Mouse (Mus musculus) megakaryocyte, adult 5-6 weeks (primary cell): Measurements from ENCODE around the gene Gcm1. TPM values are rescaled to one million over a fixed set of nuclear protein-coding genes. Genes with fewer than 3 reads are reported as not detected.
A peak's percentile ranks its signal among the peaks of the same experiment; 100 is the strongest.
"Not testable (repeated sequence)": the region's sequence is repeated elsewhere in the genome, so short reads cannot be mapped to it uniquely, and the experiment has no call there.

Source experiments
- ATAC-seq: 2 replicates; pipeline ENCODE4 v1.8.0; 2016; ENCODE audit warnings: mild to moderate bottlenecking, inconsistent platforms; ENCODE audit not compliant: poor library complexity, severe bottlenecking
- total RNA-seq, 2 experiments: library from RNA; stranded (forward) in 1 of 2; stranded (reverse) in 1 of 2; fragments of 153-499, 151-499 nt in 1 of 2; fragments of 221-1000, 200-1000 nt in 1 of 2; gene quantifications; 2 replicates each; pipeline versions ENCODE4 v1.2.3 to v1.2.4; 2015 to 2017

Gene Gcm1
- total RNA-seq, 2 experiments from 2014 or later = not detected

DNA sequence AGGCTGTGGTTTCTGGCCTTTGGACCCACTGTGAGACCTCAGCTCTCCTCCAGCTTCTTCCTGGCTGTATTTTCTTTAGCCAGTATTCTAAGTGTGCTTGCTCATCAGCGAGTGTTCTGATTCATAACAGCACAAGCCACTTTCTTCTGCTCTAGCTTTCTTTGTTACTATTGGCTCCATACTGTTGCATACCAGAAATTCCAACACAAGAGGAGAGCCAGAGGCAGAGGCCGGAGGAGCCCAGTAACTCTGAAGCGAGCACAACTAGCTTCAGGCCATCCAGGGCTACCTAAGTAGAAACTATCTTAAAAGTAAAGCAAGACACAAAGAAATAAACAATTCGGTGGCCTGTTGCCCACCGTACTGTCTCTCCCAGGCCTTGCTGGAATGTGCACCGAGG lies 6.6 kb upstream of the Gcm1 start:
- no peak for ATAC-seq

DNA sequence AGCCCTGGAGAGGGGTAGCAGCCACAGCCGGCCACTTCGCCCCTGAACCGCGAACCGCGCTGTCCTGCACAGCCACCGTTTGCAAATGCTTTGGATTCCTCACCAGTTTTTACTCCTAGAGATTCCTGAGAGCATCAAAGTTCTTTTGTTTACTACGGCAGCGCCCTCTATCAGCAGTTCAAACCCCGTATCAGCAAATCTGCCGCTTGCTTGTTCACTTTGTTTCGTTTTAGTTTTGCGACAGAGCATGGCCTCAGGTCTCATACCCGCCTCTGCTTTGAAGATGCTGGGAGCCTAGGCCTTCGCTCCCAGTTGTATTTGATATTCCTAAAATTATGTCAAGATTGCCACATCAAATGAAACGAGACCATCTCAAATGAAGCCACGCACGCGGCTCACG lies 5.0 kb upstream of the Gcm1 start:
- ATAC-seq = no peak

DNA sequence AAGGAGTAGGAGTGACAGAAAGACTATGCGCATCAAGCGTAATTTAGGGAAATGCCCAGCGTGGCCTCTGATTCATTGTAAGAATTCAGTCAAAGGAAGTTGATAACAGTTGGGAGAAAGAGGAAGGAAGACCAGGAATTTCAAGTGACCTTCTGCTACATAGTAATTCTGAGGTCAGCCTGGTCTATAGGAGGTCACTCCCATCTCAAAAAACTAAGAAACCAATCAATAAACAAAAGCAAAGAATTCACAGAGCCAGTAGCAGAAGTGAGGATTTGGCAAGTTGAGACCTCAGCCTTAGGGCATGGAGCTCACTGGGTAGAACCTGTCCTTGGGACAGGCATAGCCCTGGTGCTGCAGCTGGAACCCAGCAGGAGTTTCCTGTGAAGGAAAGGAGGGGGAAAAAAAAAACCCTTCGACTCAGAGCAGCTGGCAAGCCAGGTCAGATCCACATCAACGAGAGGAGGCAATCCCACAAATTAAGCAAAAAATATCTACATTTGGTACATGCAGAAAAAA lies 1.2 kb upstream of the Gcm1 start:
- ATAC-seq = no peak

DNA sequence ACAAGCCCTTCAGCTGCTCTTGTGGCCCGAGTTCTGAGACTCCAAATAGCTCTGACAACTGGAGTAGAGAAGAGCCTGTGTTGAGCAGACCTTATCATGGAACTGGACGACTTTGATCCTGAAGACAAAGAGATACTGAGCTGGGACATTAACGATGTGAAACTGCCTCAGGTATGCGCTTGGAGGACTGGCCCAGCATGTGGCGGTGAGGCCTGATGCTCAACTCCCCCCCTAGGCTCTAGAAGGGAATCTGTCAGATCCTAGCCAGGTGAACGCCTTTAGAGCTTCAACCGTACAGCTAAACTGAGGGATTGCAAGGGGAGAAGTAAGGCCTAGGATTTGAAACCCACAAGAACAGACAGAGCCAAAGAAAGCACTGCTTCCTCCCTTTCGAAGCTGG lies 2.1 kb downstream of the Gcm1 start:
- no peak for ATAC-seq

DNA sequence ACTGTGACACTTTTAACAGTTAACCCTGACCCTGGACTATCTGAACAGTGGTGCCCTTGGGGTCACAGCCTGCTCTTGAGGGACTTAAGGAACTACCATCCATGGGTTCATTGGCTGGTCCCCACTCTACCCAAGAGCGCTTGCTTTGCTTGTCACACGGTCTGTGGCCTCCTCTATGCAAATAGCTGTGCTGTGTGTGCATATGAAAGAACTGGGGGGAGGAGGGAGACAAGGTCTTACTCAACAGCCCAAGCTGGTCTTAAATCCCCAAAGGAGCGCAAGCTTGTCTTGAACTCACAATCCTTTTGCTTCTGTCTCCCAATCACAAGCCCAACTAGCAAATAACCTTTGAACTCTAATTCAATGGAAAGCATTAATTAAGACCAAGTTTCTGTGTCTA lies 2.6 kb downstream of the Gcm1 start:
- ATAC-seq = no peak

DNA sequence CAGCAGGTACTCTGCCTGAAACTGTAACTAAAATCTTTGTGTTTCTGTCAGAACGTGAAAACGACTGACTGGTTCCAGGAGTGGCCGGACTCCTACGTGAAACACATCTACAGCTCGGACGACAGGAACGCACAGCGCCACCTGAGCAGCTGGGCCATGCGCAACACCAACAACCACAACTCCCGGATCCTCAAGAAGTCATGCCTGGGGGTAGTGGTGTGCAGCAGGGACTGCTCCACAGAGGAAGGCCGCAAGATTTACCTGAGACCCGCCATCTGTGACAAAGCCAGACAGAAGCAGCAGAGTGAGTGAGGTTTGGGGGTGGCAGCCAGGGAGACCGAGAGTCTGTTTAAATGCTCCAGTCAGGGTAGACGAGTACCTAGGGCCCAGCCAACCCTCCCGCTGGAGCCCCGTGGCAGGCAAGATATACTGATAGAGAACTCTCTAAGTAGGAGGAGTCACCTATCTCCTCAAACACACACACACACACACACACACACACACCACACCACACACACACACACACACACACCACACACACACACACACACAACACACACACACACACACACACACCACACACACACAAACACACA lies 7.9 kb downstream of the Gcm1 start:
- no peak for ATAC-seq

DNA sequence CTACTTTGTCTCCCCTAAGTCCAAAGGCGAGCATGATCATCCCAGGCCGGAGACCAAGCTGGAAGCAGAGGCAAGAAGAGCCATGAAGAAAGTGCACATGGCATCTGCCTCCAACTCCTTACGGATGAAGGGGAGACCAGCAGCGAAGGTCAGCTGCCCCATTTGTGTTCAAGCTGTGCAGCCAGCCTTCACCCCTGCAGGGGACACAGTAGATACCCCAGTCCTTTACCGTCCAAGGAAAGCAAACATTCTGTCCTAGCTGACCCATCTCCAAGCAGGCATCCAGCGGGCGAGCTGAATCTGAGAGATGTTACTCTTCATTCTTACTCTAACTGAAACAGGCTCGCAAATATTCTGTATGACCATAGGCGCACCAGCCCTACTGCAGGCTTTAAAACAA lies 10.7 kb downstream of the Gcm1 start:
- ATAC-seq = no peak

DNA sequence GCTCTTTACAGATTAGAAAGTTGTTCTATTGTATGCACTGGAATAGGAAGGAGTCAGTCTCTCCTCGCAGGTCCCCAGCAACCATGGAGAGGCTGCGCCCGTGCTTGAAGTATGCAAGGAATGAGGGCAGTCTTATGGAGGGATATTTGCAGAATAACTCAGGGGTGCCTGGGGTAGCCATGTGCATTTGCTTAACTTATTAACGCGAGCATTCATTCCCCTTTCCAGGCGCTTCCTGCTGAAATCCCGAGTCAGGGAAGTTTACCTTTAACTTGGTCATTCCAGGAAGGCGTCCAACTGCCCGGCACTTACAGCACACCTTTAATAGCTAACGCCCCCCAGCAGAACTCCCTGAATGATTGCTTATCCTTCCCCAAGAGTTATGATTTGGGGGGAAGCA lies 12.4 kb downstream of the Gcm1 start:
- ATAC-seq = no peak

DNA sequence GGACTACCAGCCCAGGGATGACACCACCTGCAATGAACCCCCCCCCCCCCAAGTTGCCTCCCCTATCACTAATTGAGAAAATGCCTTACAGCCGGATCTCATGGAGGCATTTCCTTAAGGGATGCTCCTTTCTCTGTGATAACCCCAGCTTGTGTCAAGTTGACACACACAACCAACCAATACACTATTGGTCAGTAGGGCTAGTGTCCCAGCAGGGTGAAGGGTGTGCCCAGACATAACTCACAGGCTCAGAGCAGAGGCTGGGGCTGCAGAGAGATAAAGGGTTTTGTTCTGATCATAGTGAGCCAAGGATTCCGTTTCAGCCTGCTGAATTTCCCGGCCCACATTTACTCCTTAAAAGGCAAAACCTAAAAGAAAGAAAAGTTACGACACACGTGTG lies 18.8 kb downstream of the Gcm1 start:
- ATAC-seq = no peak

DNA sequence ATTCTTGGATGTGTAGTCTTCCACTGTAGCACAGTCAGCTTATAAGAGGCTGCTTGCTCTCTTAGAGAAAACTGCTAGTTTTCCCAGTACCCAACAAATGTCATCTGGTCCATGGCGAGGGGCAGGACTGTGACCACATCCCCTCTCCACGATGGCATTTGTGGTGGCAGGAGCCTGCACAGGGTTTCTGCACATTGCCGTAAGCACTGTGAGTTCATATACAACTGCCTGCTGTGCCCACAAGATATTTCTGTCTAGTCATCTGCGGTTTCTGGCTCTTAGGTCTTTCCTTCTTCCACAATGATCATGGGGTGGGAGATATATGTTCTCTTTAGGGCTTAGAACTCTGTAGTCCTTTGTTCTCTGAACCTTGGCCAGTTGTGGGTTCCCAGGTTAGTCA lies 19.9 kb downstream of the Gcm1 start:
- peak; percentile 55 for ATAC-seq

DNA sequence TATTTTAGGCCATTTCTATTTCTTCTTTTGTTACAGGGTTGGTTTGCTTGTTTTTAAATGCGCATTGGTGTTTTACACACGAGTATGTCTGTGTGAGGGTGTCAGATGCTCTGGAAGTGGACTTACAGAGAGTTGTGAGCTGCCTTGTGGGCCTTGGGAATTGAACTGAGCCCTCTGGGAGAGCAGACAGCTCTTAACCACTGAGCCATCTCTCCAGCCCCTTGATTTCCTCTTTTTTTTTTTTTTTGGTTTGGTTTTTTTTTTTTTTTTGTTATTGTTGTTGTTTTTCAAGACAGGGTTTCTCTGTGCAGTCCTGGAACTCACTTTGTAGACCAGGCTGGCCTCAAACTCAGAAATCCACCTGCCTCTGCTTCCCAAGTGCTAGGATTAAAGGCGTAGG lies 21.6 kb downstream of the Gcm1 start:
- not testable (repeated sequence) for ATAC-seq

DNA sequence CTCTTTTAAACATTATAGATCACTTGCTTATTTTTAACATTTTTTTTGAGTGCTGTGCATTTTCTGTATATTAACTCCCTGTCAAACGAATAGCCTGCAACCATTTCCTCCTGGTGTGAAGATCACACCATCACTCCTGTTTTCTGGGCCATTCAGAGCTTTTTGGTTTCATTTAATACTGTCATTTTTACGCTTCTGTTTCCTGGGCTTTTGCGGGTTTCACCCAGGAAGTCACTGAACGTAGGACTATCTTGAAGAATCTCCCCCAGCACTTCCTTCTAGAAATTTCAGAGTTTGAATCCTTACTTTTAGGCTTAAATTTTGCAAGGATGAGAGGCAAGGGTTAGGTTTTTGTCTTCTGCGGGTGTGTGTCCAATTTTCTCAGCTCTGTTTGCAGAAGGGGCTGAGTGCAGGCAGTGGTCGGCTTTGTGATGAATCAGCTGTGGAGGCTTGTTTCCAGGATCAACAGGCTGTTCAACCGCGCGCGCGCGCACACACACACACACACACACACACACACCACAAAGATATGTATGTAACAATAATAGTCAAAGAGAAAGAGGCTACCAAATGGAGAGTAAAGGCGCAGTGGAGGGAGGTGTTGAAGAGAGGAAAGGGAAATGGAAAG lies 22.1 kb downstream of the Gcm1 start:
- ATAC-seq = peak; percentile 45; the same call in 1 of the 2 replicates

DNA sequence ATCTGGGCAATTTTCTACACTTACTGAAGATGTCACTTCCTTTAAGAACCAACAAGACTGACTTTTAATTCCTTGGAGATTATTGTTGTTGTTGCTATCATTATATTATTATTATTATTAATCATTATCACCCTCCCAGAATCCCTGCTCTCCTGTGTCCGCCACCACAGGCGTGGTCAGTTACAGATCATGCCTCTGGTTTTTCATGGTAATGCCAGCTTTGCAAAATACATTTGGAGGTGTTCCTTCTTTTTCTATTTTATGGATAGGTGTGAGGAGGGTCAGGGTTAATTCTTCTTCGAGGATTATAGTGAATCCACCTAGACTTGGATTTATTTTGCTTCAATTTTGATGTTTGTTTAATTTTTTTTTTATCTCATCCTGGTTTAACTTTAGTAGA lies 23.5 kb downstream of the Gcm1 start:
- ATAC-seq = no peak

DNA sequence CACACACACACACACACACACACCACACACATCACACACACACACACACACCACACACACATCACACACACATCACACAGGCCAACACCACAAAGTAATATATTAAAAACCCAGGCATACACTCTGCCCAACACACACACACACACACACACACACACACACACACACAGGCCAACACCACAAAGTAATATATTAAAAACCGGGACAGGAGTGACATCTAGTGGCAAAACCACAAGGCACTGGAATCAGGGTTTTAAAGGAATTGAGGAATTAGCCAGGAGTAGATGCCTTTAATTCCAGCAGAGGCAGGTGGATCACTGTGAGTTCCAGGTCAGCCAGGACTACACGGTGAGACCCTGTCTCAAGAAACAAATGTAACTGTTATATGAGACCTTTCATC lies 26.5 kb downstream of the Gcm1 start:
- no peak for ATAC-seq

DNA sequence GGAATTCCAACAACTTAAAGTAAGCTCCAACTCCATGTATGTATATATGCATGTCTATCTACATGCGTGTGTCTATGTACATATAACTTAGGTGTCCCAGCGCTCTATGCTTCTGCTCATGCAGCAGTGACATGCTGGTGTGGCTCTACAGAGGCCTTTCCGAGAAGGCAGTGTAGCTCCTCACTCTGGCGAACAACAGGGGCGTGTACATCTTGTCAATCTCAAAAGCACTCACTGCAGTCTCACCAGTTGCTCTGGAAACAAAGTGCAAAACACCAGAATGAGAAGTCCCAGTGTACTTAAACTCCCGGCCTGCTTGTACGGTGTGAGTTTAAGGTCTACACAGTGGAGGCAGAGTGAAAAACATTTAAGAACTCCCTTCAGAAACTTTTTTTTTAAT lies 30.1 kb downstream of the Gcm1 start:
- ATAC-seq = no peak

DNA sequence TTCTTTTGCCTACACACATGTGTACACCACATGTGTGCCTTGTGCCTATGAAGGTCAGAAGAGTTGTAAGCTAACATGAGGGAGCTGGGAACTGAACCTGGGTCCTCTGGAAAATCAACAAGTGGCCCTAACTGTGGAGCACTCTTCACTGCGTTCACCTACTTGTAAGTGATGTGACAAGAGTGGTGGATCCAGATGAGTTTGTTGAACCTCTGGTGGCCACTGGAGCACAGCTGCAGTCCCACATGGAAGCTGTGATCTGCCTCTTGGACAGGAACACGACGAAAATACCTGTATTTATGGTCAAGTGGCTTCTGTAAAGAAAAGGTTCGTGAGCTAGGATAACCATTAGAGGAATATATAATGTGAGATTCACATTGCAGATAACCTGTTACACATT lies 32.6 kb downstream of the Gcm1 start:
- ATAC-seq = no peak

DNA sequence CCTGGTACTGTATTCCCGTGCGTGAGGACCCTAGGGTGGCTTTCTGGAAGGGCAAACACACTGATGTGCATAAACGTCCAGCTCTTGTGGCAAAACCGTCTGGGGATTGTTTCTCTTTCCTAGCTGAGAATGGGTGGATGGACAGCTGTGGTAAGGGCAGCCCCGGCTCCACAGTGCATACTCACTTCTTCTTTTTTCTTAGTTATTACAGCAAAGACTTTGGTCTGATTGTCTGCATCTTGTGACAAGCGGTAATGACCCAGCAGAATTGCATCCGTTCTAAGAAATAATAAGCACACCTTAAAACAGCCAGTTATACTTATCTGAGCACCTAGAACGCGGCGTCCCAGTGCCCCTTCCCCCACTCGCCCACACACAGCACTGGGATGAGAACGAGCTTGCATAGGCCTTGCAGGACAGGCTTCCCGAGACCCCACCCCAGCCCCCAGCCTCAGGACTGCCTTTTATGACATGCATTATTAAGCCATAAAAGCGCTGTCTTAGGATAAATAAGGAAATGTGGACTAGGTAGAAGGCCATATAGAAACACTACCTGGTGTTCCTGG lies 34.1 kb downstream of the Gcm1 start:
- ATAC-seq = peak; percentile 93

DNA sequence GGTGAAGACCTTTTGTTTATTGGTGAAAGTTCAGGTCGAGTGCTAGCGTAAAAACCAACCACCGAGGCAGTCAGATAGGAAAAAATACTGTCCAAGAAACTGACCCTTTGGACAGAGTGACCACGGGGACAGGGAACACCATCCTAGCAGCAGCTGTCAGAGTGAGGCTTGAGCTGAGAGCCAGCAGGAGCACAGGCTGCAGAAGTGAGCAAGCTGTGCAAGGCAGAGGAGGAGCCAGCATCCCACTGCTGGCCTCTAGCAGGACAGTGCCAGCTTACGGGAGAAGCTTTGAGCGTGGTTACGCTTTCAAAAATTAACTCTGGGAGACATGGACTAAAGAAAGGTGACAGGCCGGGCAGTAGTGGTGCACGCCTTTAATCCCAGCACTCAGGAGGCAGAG lies 36.0 kb downstream of the Gcm1 start:
- no peak for ATAC-seq

DNA sequence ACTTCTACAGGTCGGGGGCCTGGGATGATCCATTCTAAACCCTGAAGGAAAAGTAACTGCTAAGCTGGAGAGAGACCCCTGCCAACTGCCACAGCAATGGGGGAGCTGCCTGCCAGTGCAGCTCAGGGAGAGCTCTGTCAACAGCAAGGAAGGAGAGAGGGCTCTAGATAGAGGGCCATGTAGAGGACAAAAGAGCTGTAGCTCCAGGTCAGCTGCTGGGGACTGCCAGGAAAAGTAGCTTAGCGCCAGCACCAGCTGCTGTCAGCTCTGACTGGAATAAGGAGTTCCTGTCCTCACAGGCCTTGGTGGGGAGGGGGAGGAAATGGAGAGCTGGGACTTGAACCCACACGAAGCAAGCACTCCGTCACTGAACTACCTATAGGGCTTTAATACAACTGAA lies 36.8 kb downstream of the Gcm1 start:
- no peak for ATAC-seq

DNA sequence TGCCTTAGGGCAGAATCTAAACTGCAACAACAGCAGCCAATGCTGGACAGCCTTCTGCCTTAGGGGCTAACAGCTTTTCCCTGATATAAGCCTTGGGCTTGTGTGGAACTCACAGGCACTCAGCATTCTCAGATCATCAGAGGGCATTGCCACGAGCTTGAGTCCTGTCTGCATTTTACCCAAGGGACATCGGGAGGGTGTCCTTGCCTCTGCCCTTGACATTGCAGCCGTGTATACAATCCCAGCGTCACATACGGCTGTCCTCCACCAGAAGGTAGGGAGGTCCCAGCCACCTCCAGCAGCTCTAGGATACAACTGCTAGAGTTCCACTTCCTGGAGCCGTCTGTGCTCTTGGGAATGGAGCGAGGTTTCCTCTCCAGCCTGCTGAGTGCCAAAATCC lies 37.2 kb downstream of the Gcm1 start:
- ATAC-seq = no peak

DNA sequence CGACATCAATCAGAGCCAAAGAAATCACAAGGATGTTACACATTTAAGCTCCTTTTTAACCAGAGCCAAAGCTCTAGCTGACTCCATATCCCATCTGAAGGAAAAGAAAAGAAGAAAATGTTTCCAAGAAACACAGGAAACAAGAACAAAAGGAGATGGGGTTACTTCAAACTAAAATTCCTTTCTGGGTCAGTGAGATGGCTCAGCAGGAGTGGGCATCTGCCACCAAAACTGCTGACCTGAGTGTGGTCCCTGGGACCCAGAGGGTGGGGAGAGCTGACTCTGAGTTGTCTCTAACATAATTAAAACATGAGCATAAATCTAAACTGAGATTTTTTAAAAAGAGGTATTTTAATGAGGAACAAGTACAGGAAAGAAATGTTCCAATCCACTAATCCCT lies 38.2 kb downstream of the Gcm1 start:
- ATAC-seq = no peak

DNA sequence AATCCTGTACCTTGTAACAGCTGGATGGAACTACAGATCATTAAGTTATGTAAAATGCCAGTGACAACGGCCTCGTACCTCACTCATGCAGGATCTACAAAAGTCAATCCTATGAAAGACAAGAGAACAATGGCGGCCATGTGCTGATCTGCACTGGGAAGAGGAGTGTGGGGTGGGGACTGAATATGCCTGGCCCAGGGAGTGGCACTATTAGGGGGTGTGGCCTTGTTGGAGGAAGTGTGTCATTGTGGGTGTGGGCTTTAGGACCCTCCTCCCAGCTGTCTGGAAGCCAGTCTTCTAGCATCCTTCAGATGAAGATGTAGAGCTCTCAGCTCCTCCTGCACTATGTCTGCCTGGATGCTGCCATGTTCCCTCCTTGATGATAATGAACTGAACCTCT lies 38.9 kb downstream of the Gcm1 start:
- no peak for ATAC-seq

DNA sequence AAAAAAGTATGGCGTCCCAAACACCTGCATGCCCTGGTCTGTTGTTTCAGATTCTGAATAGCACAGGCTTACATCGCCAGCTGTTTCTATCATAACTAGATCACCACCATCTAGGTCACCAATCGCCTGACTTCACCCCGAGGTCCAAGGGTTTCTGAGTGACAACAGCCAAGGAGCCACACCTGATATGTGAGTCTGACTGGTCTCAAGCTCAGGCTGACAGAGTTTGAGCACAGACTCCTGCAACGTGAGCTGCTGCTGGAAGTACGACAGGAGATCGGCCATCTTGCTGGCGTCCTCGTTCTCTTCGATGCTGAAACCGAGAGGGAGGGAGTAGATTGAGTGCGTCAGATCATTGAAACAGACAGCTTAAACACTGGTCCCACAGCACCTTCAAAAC lies 44.0 kb downstream of the Gcm1 start:
- no peak for ATAC-seq
